Mouse (Mus musculus) B cell, adult 2 months (primary cell): ENCODE data around the gene Phox2a.

Experiments
- DNase-seq, 2 experiments: peaks; one replicate each; pipeline ENCODE4 v3.0.0; 2022

The Phox2a gene

GRCm38 (mm10) chr7:101837606-101838471, 19.7 kb downstream of the Phox2a start, which contains the start of gene Inppl1:
Gene Inppl1 (minus strand): TSS chr7:101838229.
- DNase-seq: peak; percentile 54 to 57

- no peak for DNase-seq
Observed at GRCm38 (mm10) chr7:101844186-101844585, 26.1 kb downstream of the Phox2a start.

- DNase-seq: peak in 1 of 2 experiments; percentile 11
Observed at GRCm38 (mm10) chr7:101847934-101848333, 29.8 kb downstream of the Phox2a start.

DNA sequence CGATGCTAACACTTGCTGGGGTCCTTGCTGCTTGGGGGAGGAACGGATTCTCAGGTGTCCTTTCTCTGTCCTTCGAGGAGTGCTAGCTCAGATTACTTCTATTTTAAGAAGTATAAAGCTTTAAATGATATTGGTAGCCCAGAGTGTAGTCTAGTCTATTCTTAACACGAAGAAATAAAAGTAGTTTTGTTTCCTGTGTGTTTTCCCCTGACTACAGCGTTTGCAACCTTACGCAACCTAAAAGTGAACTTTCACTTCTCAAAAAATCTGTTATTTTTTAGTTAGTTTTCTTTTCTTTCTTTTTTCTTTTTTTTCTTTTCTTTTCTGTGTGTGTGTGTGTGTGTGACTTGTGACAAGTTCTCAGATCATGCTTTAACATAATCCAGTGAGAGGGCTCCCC, 33.6 kb downstream of the Phox2a start:
- DNase-seq: no peak

GRCm38 (mm10) chr7:101852846-101853245, 34.7 kb downstream of the Phox2a start:
- DNase-seq: no peak

DNA sequence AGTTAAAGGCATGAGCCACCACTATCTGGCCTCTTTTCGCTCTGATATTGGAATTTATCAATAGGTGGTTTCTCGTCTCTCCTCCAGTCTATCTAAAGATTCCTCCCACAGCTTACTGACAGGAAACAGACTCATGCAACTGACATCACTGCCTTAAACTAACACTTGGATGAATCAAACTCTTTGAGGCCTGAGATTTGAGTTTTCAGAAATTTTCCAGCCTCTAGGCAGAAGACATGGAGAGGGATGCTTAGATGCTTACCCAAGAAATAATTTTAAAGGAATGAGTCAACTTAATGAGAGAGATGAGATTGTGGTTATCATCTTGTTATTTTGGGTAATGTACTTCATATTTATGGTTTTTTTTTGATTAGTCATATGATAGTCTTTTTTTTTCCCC, 35.7 kb downstream of the Phox2a start:
- no peak for DNase-seq

- DNase-seq: peak; percentile 14 to 19
Observed at GRCm38 (mm10) chr7:101857094-101857493, 39.0 kb downstream of the Phox2a start, which contains the start of gene Folr2. Gene Folr2 (minus strand): TSS chr7:101857194.

DNA sequence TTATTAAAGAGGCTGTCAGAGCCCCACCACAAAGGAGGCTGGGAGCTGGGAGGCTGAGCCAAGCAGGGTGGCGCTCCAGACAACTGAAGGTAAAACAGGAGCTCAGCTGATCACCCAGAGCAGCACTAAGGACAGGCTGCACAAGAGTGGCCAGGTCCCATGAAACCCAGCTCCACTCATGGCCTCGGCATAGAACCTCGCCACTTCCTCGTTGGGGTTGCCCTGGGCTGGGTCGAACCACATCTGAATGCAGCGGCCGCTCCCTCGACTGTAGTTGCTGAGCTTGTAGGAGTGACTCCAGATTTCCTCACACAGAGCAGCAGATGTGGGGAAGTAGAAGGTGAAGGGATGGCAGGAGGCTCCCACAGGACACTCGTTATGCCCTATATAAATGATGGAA, 40.2 kb downstream of the Phox2a start:
- DNase-seq: peak; percentile 16 to 24

DNA sequence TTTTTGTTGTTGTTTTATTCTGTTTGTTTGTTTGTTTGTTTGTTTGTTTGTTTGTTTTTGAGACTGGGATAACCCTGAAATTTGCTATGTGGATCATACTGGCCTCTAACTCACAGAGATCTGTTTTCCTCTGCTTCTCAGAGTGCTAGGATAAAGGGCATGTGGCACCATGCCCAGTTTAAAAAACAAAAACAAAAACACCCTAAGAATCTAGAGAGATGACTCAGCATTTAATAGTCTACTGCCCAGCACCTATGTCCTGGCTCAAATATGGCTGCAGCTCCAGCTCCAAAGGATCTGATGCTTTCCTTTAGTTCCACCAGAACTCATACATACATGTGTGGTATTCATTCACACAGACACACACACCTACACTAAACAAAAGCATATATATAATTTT, 42.9 kb downstream of the Phox2a start:
- DNase-seq: no peak

DNA sequence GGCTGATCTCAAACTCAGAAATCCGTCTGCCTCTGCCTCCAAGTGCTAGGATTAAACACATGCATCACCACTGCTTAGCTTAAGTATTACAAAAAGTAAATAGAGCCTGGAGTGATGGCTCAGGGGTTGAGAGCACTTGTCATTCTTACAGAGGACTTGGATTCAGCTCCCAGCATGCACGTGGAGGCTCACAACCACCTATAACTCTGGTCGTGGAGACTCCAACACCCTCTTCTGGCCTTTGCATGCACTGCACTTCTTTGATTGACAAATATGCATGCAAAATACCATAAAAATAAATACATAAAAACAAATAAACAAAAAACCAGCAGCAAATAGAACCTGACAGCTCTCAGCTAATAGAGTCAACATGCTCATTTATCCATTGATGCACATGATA, 44.2 kb downstream of the Phox2a start:
- DNase-seq: no peak

DNA sequence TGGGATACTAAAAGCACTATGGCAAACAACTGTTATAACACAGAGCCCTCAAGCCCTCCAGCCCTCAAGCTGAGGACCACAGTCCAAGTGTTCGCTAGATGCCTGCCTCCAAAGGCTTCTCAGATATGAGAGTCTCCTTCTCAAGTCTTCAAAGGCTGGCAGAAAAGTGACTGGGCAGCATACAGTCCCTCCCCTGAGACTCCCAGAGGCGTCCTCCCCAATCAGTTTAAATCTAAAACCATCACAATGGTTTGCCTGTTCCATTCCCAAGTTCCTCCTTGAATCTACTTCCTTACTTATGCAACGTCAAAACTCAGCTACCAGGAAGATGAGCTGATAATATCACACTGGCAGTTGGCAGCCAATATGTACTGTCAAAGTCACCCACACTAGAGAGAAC, 45.3 kb downstream of the Phox2a start, which contains the start of gene Anapc15:
Gene Anapc15, plus strand, starts transcription at position 301 of the 400 bp plus-strand sequence.
- DNase-seq: no peak

DNA sequence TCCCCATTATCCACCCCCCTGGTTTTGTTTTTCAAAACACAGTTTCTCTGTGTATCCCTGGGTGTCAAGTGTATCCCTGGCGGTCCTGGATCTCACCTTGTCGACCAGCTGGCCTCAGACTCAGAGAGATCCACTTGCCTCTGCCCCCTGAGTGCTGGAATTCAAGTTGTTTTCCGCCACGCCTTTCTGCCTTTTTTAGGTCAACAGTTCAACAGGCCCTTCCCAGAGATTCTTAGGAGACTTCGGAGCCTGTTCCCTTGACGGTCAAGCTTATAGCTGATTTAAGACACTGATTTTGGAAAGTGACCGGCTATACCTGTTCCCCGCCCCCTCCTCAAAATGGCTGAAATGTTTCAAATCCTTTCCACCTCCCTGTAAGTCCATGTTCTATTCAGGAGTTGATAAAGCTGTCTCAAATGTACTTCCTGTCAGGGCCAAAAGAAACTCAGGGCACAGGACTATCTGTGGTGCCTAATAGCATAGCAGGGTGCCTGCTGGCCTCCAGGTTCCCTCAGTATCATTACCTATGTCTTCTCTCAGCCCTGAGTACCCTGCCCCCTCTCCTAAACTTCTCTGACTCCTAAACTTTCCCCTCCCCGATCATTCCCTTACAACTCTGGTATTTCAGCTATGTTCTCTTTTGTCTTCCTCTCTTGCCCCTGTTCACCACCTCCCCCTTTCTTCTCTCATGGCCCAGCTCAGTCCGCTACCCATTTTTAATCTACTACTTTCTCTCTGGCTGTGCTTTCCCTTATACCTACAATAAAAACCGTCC, 48.6 kb downstream of the Phox2a start:
- DNase-seq: no peak

DNA sequence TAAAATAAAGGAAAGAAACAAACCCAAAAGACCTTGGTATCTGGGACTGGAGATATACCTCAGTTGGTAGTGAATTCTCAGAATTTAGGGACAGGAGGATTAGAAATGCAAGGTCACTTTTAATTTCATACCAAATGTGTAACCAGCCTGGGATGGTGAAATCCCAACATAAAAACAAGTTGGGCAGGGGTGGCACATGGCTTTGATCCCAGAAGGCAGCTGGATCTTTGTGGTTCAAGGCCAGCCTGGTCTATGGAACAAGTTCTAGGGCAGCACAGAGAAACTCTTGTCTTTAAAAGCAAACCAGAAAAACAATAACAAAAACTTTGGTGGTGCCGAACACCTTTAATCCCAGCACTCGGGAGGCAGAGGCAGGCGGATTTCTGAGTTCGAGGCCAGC, 49.4 kb downstream of the Phox2a start:
- DNase-seq: no peak

- no peak for DNase-seq
Observed at GRCm38 (mm10) chr7:101868241-101869162, 50.4 kb downstream of the Phox2a start.

- no peak for DNase-seq
Observed at GRCm38 (mm10) chr7:101869163-101869500, 51.0 kb downstream of the Phox2a start.

DNA sequence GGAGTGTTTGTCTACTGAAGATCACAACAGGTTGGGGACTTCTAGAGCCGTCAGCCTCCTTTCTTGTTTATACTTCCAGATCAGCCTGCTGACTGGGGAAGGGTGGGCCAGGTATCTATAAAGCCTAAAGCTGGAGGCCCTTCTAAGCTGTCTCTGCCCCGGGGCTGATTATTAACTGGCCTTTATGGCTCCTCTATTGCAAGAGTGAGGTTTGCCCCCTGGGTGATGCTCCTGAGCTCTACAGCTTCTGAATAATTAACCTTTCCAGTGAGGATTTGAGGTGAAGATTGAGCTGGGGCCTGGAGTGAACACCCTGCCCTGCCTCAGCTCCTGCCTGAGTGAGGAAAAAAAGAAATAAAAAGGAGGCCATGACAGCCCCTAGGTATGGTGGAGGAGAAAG, 52.5 kb downstream of the Phox2a start, which contains the start of gene Folr1:
Gene Folr1, minus strand, starts transcription at position 160 of the 400 bp plus-strand sequence.
- DNase-seq: no peak

DNA sequence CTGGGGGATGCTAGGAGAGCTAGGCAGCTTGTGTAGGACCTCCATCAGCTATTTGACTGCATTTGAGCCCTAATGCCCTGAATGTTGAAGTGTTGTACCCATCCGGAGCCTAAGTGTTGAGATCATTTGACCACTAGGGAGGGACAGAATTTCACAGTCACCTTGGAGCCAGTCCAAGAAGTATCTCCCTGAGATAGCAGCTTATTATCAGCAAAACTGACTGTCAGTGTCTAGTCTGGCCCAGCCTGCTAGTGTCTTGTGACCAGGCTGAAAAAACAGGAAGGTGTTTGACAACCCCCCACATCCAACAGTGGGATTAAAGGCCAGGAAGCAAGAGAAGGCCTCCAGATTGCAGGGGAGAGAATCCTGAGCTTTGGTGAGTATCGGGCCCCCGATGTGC, 53.2 kb downstream of the Phox2a start:
- no peak for DNase-seq
